ENCODE assay signal across 11 mouse cellular contexts in the genomic region with DNA sequence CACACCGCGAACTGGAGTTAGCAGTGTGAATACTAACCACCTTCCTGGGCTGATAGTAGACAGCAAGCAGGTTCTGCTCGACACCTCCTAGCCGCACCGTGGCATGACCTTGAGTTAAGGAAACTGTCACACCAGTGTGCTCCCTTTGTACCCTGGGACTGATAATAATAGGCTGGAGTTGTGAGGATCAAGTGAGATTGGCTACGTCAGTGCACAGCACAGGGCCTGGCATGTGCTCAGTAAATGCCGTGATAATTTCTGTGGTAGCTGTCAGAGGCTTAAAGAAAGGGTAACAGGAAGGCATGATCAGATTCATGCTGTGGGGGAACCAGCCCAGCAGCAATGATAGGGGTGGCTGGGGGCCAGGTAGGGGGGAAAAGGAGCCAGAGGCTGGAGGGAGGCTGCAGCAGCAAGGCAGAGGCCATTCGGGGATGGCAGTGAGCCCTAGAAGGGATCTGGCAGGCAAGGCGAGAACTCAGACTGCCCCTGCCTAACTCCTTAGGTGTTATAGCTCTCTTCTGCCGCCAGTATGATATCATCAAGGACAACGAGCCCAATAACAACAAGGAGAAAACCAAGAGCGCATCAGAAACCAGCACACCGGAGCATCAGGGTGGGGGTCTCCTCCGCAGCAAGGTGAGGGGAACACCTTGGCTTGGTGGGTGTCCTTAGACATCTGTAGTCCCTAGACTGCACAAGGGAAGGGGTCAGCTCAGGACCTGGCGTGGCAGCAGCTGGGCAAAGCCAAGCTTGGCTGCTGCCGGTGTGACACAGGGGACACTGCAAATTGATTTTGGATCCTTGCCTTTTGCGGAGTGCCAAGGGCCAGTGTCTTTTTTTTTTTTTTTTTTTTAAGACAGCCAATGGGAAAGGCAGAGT. TPM values are rescaled to one million over a fixed set of nuclear protein-coding genes. Genes with fewer than 3 reads are reported as not detected.
A peak's percentile ranks its signal among the peaks of the same experiment; 100 is the strongest.
DNase-seq lines count a peak whose midpoint lies in the region; ATAC-seq lines count a peak whose summit lies in the region.
"Had no signal": no experiment of that assay in that cellular context is flagged by ENCODE, and none has a peak within 500 bp of the region (broad histone marks: within the 10 kb centered on the region; RNA-seq: fewer than 3 reads in every experiment).

No protein-coding gene starts in this region.

- H3K36me3 ChIP-seq in embryonic facial prominence, embryonic 13.5 days, result no peaks in the 10 kb centered on the region
- peaks cover 24% of the 10 kb centered on the region for H3K36me3 ChIP-seq in embryonic facial prominence, embryonic 10.5 days (replicated peaks)
- 0 out of 2 replicates have a peak, but pooled peaks cover 4% of the 10 kb centered on the region for H3K36me3 ChIP-seq in midbrain, embryonic 14.5 days (ENCODE audit: control insufficient read depth, insufficient read depth, low read length)
- H3K36me3 ChIP-seq in midbrain, embryonic 13.5 days, result no peaks in the 10 kb centered on the region

- no peak overlapping the region for H3K4me3 ChIP-seq in embryonic facial prominence, embryonic 13.5 days
- H3K4me3 ChIP-seq in embryonic facial prominence, embryonic 10.5 days, result no peak overlapping the region
- no peak overlapping the region for H3K4me3 ChIP-seq in midbrain, embryonic 14.5 days (replicated peaks; ENCODE audit: low read depth, low read length)
- no peak overlapping the region for H3K4me3 ChIP-seq in midbrain, embryonic 13.5 days (replicated peaks)

- H3K4me2 ChIP-seq in embryonic facial prominence, embryonic 13.5 days, result no peak overlapping the region
- no peak overlapping the region for H3K4me2 ChIP-seq in midbrain, embryonic 14.5 days (ENCODE audit: low read length)
- no peak overlapping the region for H3K4me2 ChIP-seq in midbrain, embryonic 13.5 days (replicated peaks)

- no peaks in the 10 kb centered on the region for H3K9me3 ChIP-seq in embryonic facial prominence, embryonic 13.5 days
- H3K9me3 ChIP-seq in embryonic facial prominence, embryonic 10.5 days, result no peaks in the 10 kb centered on the region
- H3K9me3 ChIP-seq in midbrain, embryonic 14.5 days (ENCODE audit: control insufficient read depth, low read length), result no peaks in the 10 kb centered on the region
- H3K9me3 ChIP-seq in midbrain, embryonic 13.5 days, result no peaks in the 10 kb centered on the region

- H3K9ac ChIP-seq in embryonic facial prominence, embryonic 13.5 days, result no peak overlapping the region
- no peak overlapping the region for H3K9ac ChIP-seq in midbrain, embryonic 14.5 days (replicated peaks; ENCODE audit: low read length)
- no peak overlapping the region for H3K9ac ChIP-seq in midbrain, embryonic 13.5 days (replicated peaks)

- no peak for DNase-seq in embryonic facial prominence, embryonic 10.5 days (ENCODE audit: low spot score)
- DNase-seq in midbrain, embryonic 14.5 days, result peak; percentile 7
- peak; percentile 65 for DNase-seq in heart, postnatal 4 days
- DNase-seq in testis, postnatal 14 days (ENCODE audit: low spot score), result peak; percentile 54
- no peak for DNase-seq in urinary bladder, postnatal 4 days (ENCODE audit: low spot score in 2 of 2)
- DNase-seq in embryo, embryonic 9.5 days (ENCODE audit: extremely low spot score), result no peak
- DNase-seq: kidney, postnatal 36 days; lung, postnatal 14 days had no signal

- peak overlapping the region; percentile 39; the same call in 1 of the 2 replicates for H3K27ac ChIP-seq in embryonic facial prominence, embryonic 13.5 days
- H3K27ac ChIP-seq in embryonic facial prominence, embryonic 10.5 days (replicated peaks), result no peak overlapping the region
- H3K27ac ChIP-seq in midbrain, embryonic 14.5 days (replicated peaks; ENCODE audit: low read depth, low read length), result 0 out of 2 replicates have a peak overlapping the region, but pooled peaks have one; percentile 32
- no peak overlapping the region for H3K27ac ChIP-seq in midbrain, embryonic 13.5 days

- H3K27me3 ChIP-seq in embryonic facial prominence, embryonic 13.5 days, result peaks cover 23% of the 10 kb centered on the region
- peaks cover 33% of the 10 kb centered on the region for H3K27me3 ChIP-seq in embryonic facial prominence, embryonic 10.5 days (replicated peaks; ENCODE audit: low read depth, poor library complexity, severe bottlenecking)
- H3K27me3 ChIP-seq in midbrain, embryonic 14.5 days (ENCODE audit: control insufficient read depth, insufficient read depth, low read length), result peaks cover 17% of the 10 kb centered on the region
- H3K27me3 ChIP-seq in midbrain, embryonic 13.5 days, result peaks cover 22% of the 10 kb centered on the region

- WGBS in embryonic facial prominence, embryonic 13.5 days, result 69% methylated on average over 17 of the region's 17 CpGs
- 83% methylated on average over 17 of the region's 17 CpGs for WGBS in embryonic facial prominence, embryonic 10.5 days
- 74% methylated on average over 17 of the region's 17 CpGs for WGBS in midbrain, embryonic 14.5 days
- WGBS in midbrain, embryonic 13.5 days, result 77% methylated on average over 17 of the region's 17 CpGs

- peaks cover 50% of the 10 kb centered on the region for H3K4me1 ChIP-seq in embryonic facial prominence, embryonic 13.5 days
- peaks cover 27% of the 10 kb centered on the region for H3K4me1 ChIP-seq in embryonic facial prominence, embryonic 10.5 days
- peaks cover 22% of the 10 kb centered on the region for H3K4me1 ChIP-seq in midbrain, embryonic 14.5 days (ENCODE audit: control insufficient read depth, insufficient read depth, low read length)
- H3K4me1 ChIP-seq in midbrain, embryonic 13.5 days (replicated peaks), result peaks cover 39% of the 10 kb centered on the region

- ATAC-seq in embryonic facial prominence, embryonic 13.5 days (ENCODE audit: insufficient number of reproducible peaks, insufficient read depth, low FRiP score, low TSS enrichment, low read depth), result 0 out of 2 replicates have a peak, but pooled peaks have one; percentile 15
- ATAC-seq in midbrain, embryonic 14.5 days (ENCODE audit: low FRiP score, low TSS enrichment), result no peak
- no peak for ATAC-seq in midbrain, embryonic 13.5 days

RNA-seq across cellular contexts. Expression of a gene that starts 5.0 kb away (rescaled TPM):
- 4.7 and 4.8 TPM in 2 replicates for polyA plus RNA-seq in embryonic facial prominence, embryonic 13.5 days (2015; fragmentation: Nextera tagmentation; extraction: Ambion mirVana)
- polyA plus RNA-seq in embryonic facial prominence, embryonic 10.5 days (2016; fragmentation: Nextera tagmentation; extraction: Ambion mirVana), result 1.5 TPM in 2 replicates
- 5.6 and 8.0 TPM in 2 replicates for polyA plus RNA-seq in midbrain, embryonic 14.5 days (2014; fragmentation: Nextera tagmentation; extraction: Ambion mirVana)
- polyA plus RNA-seq in midbrain, embryonic 13.5 days (2015; fragmentation: Nextera tagmentation; extraction: Ambion mirVana), result 1.9 and 2.0 TPM in 2 replicates
- 100 to 1,000 TPM; 101 to 105 TPM for total RNA-seq in heart, postnatal 4 days (2021)

RNA-seq across cellular contexts. Expression of a gene that starts 20.0 kb away (rescaled TPM):
- polyA plus RNA-seq in embryonic facial prominence, embryonic 13.5 days (2015; fragmentation: Nextera tagmentation; extraction: Ambion mirVana), result 2.7 and 3.1 TPM in 2 replicates
- 0.66 and 1.8 TPM in 2 replicates for polyA plus RNA-seq in embryonic facial prominence, embryonic 10.5 days (2016; fragmentation: Nextera tagmentation; extraction: Ambion mirVana)
- 26.4 and 31.7 TPM in 2 replicates for polyA plus RNA-seq in midbrain, embryonic 14.5 days (2014; fragmentation: Nextera tagmentation; extraction: Ambion mirVana)
- 17.1 and 17.9 TPM in 2 replicates for polyA plus RNA-seq in midbrain, embryonic 13.5 days (2015; fragmentation: Nextera tagmentation; extraction: Ambion mirVana)
- total RNA-seq in heart, postnatal 4 days (2021), result under 1 TPM; 0.25 to 0.69 TPM

RNA-seq across cellular contexts. Expression of a gene that starts 36.5 kb away (rescaled TPM):
- polyA plus RNA-seq in embryonic facial prominence, embryonic 13.5 days (2015; fragmentation: Nextera tagmentation; extraction: Ambion mirVana), result 10.6 and 11.3 TPM in 2 replicates
- 10.6 and 11.8 TPM in 2 replicates for polyA plus RNA-seq in embryonic facial prominence, embryonic 10.5 days (2016; fragmentation: Nextera tagmentation; extraction: Ambion mirVana)
- polyA plus RNA-seq in midbrain, embryonic 14.5 days (2014; fragmentation: Nextera tagmentation; extraction: Ambion mirVana), result not detected in 2 replicates
- not detected in 2 replicates for polyA plus RNA-seq in midbrain, embryonic 13.5 days (2015; fragmentation: Nextera tagmentation; extraction: Ambion mirVana)
- total RNA-seq in heart, postnatal 4 days (2021), result not detected
- total RNA-seq: CH12.LX had no signal

RNA-seq across cellular contexts. Expression of a gene that starts 47.7 kb away (rescaled TPM):
- 25.4 and 25.5 TPM in 2 replicates for polyA plus RNA-seq in embryonic facial prominence, embryonic 13.5 days (2015; fragmentation: Nextera tagmentation; extraction: Ambion mirVana)
- 29.5 and 29.8 TPM in 2 replicates for polyA plus RNA-seq in embryonic facial prominence, embryonic 10.5 days (2016; fragmentation: Nextera tagmentation; extraction: Ambion mirVana)
- polyA plus RNA-seq in midbrain, embryonic 14.5 days (2014; fragmentation: Nextera tagmentation; extraction: Ambion mirVana), result 18.2 and 23.7 TPM in 2 replicates
- polyA plus RNA-seq in midbrain, embryonic 13.5 days (2015; fragmentation: Nextera tagmentation; extraction: Ambion mirVana), result 19.9 and 21.3 TPM in 2 replicates
- total RNA-seq in heart, postnatal 4 days (2021), result 10 to 100 TPM; 22.5 to 24.2 TPM

RNA-seq across cellular contexts. Expression of a gene that starts 47.8 kb away (rescaled TPM):
- polyA plus RNA-seq in embryonic facial prominence, embryonic 13.5 days (2015; fragmentation: Nextera tagmentation; extraction: Ambion mirVana), result 80.0 and 84.5 TPM in 2 replicates
- 96.0 and 105 TPM in 2 replicates for polyA plus RNA-seq in embryonic facial prominence, embryonic 10.5 days (2016; fragmentation: Nextera tagmentation; extraction: Ambion mirVana)
- 116 and 122 TPM in 2 replicates for polyA plus RNA-seq in midbrain, embryonic 14.5 days (2014; fragmentation: Nextera tagmentation; extraction: Ambion mirVana)
- polyA plus RNA-seq in midbrain, embryonic 13.5 days (2015; fragmentation: Nextera tagmentation; extraction: Ambion mirVana), result 102 and 115 TPM in 2 replicates
- total RNA-seq in heart, postnatal 4 days (2021), result 10 to 100 TPM; 44.7 to 45.0 TPM

Comparison
In these comparisons a context has a peak if more than half of its experiments do, and no peak if none do; other contexts are left out.
1. H3K27ac ChIP-seq: peak in embryonic facial prominence, embryonic 13.5 days (single experiment) and midbrain, embryonic 14.5 days (single experiment); none in embryonic facial prominence, embryonic 10.5 days (single experiment) and midbrain, embryonic 13.5 days (single experiment).
2. DNase-seq: peak in midbrain, embryonic 14.5 days (single experiment), heart, postnatal 4 days (single experiment) and testis, postnatal 14 days (single experiment); none in embryonic facial prominence, embryonic 10.5 days (single experiment), urinary bladder, postnatal 4 days (0 of 2) and embryo, embryonic 9.5 days (single experiment).
3. RNA of a gene that starts 36.5 kb away (polyA plus RNA-seq): 10.6 to 11.8 TPM in embryonic facial prominence, embryonic 10.5 days and 10.6 to 11.3 TPM in embryonic facial prominence, embryonic 13.5 days; not detected in midbrain, embryonic 14.5 days and not detected in midbrain, embryonic 13.5 days; every median in the first group is over 10 times any median in the second.